In the genomic region with DNA sequence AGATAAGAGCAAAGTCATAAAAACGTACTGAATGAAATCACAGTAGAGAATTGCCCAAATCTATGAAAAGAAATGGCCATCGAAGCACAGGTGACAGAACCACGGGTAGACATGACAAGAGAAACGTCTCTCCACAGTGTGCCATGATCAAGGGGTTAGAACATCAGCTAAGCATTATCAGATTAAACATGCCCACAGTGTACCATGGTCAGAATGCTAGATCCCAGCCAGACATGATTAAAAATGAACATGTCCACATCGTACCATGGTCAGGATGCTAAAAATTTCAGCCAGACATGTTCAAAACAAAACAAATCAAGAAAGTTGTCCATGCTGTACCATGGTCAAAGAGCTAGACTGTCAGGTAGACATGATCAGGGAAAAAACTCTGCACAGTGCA, we compare ENCODE assay signal across 31 mouse cellular contexts.
"Had no signal": no experiment of that assay in that cellular context is flagged by ENCODE, and none has a peak within 500 bp of the region (broad histone marks: within the 10 kb centered on the region; RNA-seq: fewer than 3 reads in every experiment).

No protein-coding gene starts in this region.

- H3K9ac ChIP-seq: limb, embryonic 12.5 days; limb, embryonic 13.5 days; limb, embryonic 15.5 days; liver, embryonic 12.5 days; liver, embryonic 13.5 days; liver, embryonic 14.5 days; liver, embryonic 15.5 days; liver, postnatal 0 days; lung, embryonic 14.5 days; lung, embryonic 15.5 days; midbrain, embryonic 12.5 days; midbrain, embryonic 13.5 days; midbrain, embryonic 15.5 days; neural tube, embryonic 12.5 days had no signal

- DNase-seq: left cerebral cortex, postnatal 4 days; liver; liver, embryonic 13.5 days; liver, postnatal 0 days; lung, adult 18-20 months; lung, adult 2 months; lung, embryonic 14.5 days; lung, postnatal 10 days; lung, postnatal 14 days; lung, postnatal 36 days; lung, postnatal 4 days had no signal

- H3K27ac ChIP-seq: left cerebral cortex, adult 2 months; limb, embryonic 10.5 days; limb, embryonic 12.5 days; limb, embryonic 13.5 days; limb, embryonic 15.5 days; liver, embryonic 12.5 days; liver, embryonic 13.5 days; liver, embryonic 14.5 days; liver, embryonic 15.5 days; lung, embryonic 15.5 days; macrophage; midbrain, embryonic 10.5 days; midbrain, embryonic 12.5 days; midbrain, embryonic 13.5 days; midbrain, embryonic 15.5 days; neural tube, embryonic 12.5 days had no signal

- H3K4me3 ChIP-seq: left cerebral cortex, adult 2 months; limb, embryonic 10.5 days; limb, embryonic 12.5 days; limb, embryonic 13.5 days; limb, embryonic 15.5 days; liver, embryonic 12.5 days; liver, embryonic 13.5 days; liver, embryonic 15.5 days; lung, embryonic 15.5 days; megakaryocyte, embryonic 14.5 days; midbrain, embryonic 10.5 days; midbrain, embryonic 12.5 days; midbrain, embryonic 13.5 days; midbrain, embryonic 15.5 days; myocyte; neural tube, embryonic 12.5 days had no signal

- ATAC-seq: liver, embryonic 12.5 days; liver, postnatal 0 days; lung, postnatal 0 days; midbrain, embryonic 13.5 days; midbrain, embryonic 15.5 days; midbrain, embryonic 16.5 days had no signal

- H3K9me3 ChIP-seq: limb, embryonic 10.5 days; limb, embryonic 12.5 days; limb, embryonic 13.5 days; limb, embryonic 15.5 days; liver, embryonic 12.5 days; liver, embryonic 13.5 days; liver, embryonic 15.5 days; lung, embryonic 15.5 days; megakaryocyte, embryonic 14.5 days; midbrain, embryonic 10.5 days; midbrain, embryonic 12.5 days; midbrain, embryonic 13.5 days; midbrain, embryonic 15.5 days; neural tube, embryonic 12.5 days had no signal

- H3K27me3 ChIP-seq: limb, embryonic 12.5 days; limb, embryonic 13.5 days; limb, embryonic 15.5 days; liver, embryonic 12.5 days; liver, embryonic 13.5 days; liver, embryonic 15.5 days; lung, embryonic 15.5 days; midbrain, embryonic 12.5 days; midbrain, embryonic 13.5 days; midbrain, embryonic 15.5 days; neural tube, embryonic 12.5 days had no signal

- H3K36me3 ChIP-seq: limb, embryonic 10.5 days; limb, embryonic 12.5 days; limb, embryonic 13.5 days; limb, embryonic 15.5 days; liver, embryonic 12.5 days; liver, embryonic 13.5 days; liver, embryonic 15.5 days; lung, embryonic 15.5 days; midbrain, embryonic 10.5 days; midbrain, embryonic 12.5 days; midbrain, embryonic 13.5 days; midbrain, embryonic 15.5 days; neural tube, embryonic 12.5 days had no signal

- H3K4me1 ChIP-seq: limb, embryonic 10.5 days; limb, embryonic 12.5 days; limb, embryonic 13.5 days; limb, embryonic 15.5 days; liver, embryonic 12.5 days; liver, embryonic 13.5 days; liver, embryonic 15.5 days; lung, embryonic 15.5 days; megakaryocyte, embryonic 14.5 days; midbrain, embryonic 10.5 days; midbrain, embryonic 12.5 days; midbrain, embryonic 13.5 days; midbrain, embryonic 15.5 days; neural tube, embryonic 12.5 days had no signal

- H3K4me2 ChIP-seq: limb, embryonic 12.5 days; limb, embryonic 13.5 days; limb, embryonic 15.5 days; liver, embryonic 11.5 days; liver, embryonic 12.5 days; liver, embryonic 13.5 days; liver, embryonic 15.5 days; lung, embryonic 14.5 days; lung, embryonic 15.5 days; midbrain, embryonic 12.5 days; midbrain, embryonic 13.5 days; midbrain, embryonic 15.5 days; neural tube, embryonic 12.5 days had no signal
